Mouse (Mus musculus): ENCODE results near the gene Unc79. TPM values are rescaled to one million over a fixed set of nuclear protein-coding genes. Genes with fewer than 3 reads are reported as not detected.

Gene Unc79
- total RNA-seq, 2 experiments from 2014 or later: 0.06 to 0.13 TPM

DNA sequence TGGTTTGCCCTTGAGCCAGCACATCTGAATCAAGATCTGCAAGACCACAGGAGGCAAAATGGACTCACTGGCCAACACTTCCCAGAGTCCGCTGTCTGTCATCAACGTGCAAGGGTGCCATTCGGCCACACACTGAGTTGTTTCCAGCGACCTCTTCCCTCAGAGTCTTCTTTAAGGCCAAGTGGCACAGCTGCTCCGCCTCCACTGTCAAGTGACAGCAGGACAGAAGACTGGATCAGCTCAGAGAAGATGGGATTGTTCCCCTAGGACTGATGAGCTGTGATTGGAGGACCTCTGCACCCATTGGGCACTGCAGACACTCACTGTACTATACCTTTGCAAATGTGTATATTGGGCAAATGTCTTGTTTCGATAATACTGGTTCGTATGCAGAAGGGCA, 238.4 kb downstream of the Unc79 start:
- intact Hi-C loops (cut with DNase I): no loop called here
- no peak for DNase-seq (ENCODE audit: low spot score)

DNA sequence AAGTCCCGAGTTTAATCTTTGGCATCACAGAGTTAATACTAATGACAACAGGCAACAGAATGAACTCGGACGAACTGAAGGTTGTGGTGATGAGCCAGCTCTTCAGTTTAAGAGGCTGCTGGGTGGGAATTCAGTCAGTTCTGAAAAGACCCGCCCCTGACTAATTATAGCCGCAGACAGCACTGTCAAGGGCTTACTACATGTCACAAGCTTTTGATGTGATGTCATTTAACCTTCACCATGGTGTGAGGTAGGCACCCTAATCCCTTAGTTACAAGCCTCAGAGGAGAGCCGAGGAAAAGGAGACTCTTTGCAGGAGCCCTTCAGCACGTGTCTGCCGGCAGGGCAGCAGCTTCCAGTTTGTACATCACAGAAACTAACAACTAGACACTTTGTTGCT, 239.6 kb downstream of the Unc79 start:
- intact Hi-C loops (cut with DNase I): no loop called here
- DNase-seq (ENCODE audit: low spot score): no peak

DNA sequence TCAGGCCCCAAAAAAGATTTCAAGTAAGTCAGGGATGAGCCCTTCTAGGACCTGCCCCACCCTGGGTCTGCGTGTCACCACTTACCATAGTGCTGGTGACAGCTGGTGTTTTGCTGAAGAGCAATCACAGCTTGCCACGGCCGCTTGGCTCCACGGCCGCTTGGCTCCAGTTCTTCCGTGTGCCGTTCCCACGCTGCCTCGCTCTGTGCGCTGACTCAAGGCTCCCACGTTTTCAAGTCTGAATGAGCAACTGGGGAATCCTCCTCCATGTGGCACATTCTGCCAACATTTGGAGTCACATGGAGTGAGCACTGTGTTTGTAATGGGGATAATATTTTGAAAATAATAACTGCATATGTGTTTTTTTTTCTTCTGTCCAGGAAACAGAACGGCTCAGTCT, 241.1 kb downstream of the Unc79 start:
- intact Hi-C loops (cut with DNase I): no loop called here

DNA sequence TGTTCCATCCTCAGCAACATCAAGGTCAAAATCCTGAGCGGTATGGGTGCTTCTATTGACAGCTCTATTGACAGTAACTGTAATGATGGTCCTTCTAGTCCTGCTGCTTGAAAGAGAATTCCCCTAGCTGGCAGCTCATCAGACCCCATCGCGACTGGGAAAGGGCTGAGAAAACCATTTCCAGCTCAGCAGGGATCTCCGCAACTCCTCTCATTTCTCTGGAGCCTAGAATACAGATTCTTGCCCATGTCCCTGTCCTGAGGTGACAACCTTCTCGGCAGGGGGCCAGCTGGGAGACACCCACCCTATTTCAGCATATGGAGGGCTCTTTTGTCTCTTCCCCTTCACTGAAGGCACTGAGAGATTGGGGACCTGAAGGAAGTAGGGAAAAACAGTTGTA, 244.3 kb downstream of the Unc79 start:
- DNase-seq (ENCODE audit: low spot score): no peak
- intact Hi-C loops (cut with DNase I): no loop called here

More for the DNA sequence above, 241.1 kb downstream of the Unc79 start:
- no peak for DNase-seq (ENCODE audit: low spot score)

DNA sequence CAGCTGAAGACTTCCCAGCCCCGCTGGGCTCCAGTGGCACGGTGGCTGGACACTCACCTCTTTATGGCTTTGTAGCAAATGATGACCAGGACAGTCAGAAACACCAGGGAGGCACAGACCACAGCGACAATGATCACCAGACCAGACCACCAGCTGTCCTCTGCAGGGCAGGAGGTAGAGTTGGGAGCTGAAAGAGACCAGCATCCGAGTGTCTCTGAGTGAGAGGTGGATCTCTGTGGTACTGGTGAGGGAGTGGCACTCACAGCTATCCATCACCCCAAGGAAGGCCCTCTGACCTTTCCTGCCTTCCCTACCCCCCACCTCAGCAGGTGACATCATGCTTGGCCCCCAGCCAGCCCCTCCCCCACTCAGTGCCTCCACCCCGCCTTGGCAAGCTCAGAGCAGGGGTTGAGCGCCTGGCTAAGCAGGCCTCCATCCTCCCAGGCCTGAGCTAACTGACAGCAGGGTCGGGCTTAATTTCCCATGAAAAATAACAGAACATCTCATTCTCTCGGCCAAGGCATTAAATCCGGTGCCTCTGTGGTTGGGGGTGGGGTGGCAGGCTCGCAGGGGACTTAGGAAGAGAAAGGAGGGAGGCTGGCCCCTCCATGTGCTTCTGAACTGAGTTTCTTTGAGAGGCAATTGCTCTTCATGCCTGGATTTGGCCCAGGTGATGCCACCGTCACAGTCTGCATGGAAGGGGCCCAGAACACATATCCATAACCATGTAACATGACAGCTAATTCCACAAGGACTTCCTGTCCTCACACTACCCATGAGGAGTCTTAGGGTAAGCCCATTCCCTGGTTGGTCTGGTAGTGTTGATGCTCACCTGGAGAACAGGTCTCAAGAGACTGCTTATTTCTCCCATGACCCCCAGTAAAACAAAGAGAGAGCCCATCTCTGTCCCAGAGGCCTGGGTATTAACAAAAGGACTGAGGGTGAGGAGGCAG, 254.2 kb downstream of the Unc79 start:
- intact Hi-C loops (cut with DNase I): no loop called here
- no peak for DNase-seq (ENCODE audit: low spot score)

DNA sequence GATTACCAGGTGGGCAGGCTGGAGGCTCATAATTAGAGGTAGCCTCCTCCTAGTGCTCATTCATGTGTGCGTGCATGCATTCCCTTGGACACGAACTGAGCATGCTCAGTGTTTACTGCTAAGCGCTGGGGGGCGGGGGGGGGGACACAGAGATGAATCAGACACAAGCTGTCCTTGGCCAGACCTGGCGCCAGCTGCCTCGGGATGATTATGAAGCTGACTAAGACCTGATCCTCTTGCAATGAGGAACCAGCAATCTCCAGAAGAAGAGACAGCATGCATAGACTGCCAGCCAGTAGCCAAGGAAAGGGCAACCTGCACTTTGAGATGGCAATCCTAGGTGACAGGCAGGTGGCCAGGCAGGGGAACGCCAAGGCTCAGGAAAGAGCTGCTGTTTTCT, 256.9 kb downstream of the Unc79 start:
- no peak for DNase-seq (ENCODE audit: low spot score)
- intact Hi-C loops (cut with DNase I): no loop called here

DNA sequence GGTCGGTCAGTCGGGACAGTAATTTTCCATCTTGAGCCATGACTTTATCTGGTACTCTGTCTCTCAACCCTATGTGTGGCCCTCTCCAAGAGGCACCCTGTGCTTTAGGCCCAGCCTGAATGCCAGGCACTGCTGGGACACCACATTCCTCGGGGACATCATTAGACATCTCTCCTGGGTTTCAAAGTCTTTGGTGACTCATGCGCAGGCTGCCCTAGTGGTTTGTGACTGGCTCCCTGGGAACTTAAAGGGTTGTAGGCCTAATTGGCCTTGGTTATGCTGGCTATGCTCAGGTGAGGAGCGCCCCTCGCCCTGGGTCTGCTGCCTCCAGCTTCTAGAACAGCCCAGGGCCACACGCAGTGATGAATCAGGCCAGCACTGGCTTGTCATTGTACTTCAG, 260.9 kb downstream of the Unc79 start:
- no peak for DNase-seq (ENCODE audit: low spot score)
- intact Hi-C loops (cut with DNase I): no loop called here

DNA sequence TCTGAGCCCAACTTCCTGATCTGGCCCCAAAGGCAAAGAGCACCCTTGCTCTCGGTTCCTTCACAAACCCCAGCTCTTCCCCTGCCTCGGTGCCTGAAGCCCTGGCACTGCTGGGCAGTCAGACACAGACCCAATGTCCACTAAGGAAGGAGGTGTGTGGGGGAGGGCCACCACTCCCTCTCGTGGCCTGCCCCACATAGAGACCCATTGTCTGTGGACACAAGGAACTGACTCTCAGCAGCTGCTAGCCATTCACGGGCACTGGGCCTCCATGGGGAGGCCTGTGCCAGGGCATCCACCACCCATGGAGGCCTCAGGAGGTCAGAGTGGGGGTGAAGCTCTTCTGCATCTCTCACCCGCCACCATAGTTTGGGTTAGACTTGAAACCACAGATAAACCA, 262.4 kb downstream of the Unc79 start:
- DNase-seq (ENCODE audit: low spot score): no peak
- intact Hi-C loops (cut with DNase I): no loop called here

DNA sequence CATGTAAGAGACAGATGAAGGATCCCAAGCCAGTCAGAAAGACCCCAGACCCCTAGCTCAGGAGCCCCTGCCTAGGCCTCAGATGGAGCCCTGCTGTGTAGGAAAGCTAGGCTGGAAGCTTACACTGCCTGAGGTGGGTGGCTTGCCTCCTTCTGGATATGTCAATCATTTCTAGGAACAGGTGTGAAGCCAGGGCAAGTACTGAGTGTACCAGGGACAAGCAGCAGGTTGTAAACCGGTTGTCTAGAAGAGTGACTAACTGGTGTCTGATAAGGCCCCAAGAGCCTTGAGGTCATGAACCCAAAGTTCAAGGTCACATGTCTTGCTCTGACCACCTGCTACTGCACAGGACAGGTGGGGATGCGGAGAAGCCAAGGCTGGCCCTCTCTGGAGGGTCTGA, 264.9 kb downstream of the Unc79 start:
- no peak for DNase-seq (ENCODE audit: low spot score)
- intact Hi-C loops (cut with DNase I): no loop called here

DNA sequence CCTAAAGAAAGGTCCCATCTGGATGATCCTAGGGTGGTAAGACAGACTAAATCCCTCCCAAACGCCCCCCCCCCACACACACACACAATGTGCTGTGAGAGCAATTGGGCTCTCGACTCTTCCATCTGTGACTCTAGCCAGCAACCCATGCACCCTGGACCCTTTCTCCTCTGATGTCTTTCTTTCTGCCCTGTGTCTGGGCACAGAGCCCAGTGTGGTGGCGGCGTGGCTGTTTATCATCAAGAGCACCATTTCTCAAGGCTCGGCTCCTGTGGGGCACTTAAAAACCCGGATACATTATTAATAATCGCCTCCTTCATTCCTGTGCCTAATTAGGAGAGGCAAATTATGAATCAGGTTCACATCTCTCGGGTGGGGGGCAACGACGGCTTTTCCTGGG, 265.6 kb downstream of the Unc79 start:
- no peak for DNase-seq (ENCODE audit: low spot score)
- intact Hi-C loops (cut with DNase I): no loop called here

DNA sequence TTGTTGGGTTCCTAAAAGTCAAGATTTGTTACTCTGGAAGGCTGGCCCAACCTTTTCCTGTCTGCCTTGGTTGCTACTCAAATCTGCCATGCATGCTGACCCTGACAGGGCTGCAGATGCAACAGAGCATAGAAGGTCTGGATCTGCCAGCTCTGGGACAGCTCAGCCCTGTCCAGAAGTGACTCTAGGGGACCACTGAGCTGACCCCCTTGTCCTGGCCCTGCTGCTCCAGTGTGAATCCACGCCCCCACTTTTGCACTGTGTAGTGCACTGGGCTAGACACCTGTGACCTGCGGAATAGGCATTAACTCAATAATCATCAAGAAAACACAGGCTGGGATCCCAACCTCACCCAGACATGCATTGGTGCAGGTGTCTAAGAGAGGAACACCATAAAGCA, 266.1 kb downstream of the Unc79 start:
- no peak for DNase-seq (ENCODE audit: low spot score)
- intact Hi-C loops (cut with DNase I): no loop called here

DNA sequence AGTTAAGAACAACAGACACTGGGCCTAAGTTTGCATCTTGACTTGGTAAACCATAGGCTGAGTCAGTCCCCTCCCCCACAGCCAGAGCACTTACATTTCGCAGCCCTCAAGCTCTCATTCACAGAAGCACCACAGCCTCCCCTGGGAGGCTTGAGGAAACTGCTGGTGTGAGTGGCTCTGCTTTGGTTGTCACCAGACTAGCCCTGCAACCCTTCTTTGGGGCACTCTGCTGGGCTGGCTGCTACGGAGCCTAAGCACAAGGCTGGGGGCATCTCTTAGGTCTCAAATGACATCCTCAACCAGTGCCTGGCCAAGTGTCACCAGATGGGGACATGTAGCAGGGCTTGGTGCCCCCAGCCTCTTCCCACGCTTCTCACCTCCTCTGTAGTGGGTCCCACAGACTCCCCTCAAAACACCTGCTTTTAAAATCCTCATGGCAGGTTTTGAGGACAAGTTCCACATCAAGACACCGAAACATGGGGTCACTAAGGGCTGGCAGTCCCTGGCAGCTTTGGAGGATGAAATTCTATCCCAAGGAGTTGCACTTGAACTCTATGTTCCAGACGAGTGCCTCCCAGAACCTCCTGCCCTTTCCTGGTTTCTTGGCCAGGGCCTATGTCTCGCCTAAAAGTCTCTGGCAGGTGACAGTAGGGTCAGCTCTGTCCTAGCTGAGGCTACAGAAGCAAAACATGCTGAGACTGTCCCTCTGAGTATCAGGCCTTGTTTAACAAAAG, 267.4 kb downstream of the Unc79 start:
- no peak for DNase-seq (ENCODE audit: low spot score)
- intact Hi-C loops (cut with DNase I): no loop called here

DNA sequence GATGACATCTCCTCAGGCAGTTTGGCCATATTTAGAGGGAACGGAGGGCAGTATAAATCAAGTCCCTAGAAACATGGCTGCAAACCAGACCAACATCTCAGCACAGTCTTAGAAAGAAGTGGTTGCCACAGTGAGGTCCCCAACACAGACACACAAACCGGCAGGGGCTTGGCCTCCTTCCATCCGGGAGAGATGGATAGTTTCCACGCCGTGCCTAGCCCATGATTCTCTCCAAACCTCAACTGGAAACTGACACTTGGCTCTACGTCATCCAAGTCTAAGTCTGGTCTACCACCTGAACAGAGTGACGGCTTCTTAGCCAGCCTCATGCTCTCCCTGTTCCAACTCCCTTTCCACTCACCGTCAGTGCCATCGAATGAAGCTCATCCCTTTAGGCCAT, 275.0 kb downstream of the Unc79 start:
- intact Hi-C loops (cut with DNase I): no loop called here
- no peak for DNase-seq (ENCODE audit: low spot score)

DNA sequence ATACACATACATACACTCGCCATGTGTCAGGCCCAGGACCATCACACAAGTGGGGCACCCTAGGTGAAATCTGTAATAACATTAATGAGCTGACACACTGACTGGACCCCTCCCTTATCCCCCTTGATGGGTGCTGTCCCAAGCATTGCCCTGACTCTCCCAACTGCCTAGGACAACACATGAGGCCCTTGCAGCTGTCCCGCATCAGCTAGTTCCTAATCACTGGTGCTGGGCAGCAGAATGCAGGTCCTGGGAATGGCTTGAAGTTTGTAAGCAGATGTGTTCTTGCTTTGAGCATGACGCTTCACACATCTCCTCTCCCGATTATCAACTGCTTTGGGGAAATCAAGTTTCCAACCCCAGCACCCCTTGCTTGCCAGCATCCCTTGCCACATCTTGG, 277.5 kb downstream of the Unc79 start:
- DNase-seq (ENCODE audit: low spot score): no peak
- intact Hi-C loops (cut with DNase I): no loop called here

DNA sequence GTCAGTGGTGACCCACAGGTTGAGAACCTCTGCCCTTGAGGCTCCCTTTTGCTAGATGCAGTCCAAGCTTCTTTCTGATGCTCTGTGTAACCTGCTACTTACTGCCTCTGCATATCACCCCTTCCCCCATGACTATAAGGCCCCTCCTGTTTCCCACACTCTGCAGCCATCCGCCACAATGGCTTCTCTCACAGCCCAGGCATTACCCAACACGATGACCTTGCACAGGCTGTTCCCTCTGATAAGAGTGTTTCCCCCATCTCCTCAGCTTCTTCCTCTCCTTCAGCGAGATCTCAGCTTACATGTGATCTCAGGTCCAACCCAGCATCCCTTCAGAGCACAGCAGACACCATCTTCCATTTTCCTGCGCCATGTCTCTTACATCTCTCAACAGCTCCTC, 280.4 kb downstream of the Unc79 start:
- intact Hi-C loops (cut with DNase I): no loop called here
- no peak for DNase-seq (ENCODE audit: low spot score)

Small RNA genes lying within 50 kb of the gene (microRNA-seq; reads per million reads assigned to microRNA genes)
- not detected for gene Gm44324

Other genes with a start within 250 kb of the Unc79 start
- 1 to 10 TPM; 8.3 to 8.9 TPM for gene Itpk1, start 243.9 kb upstream of the Unc79 start, total RNA-seq (2021)
- 1 to 10 TPM; 7.3 to 7.9 TPM for gene Moap1, start 205.2 kb upstream of the Unc79 start, total RNA-seq (2021)
- gene Tmem251, start 205.1 kb upstream of the Unc79 start, total RNA-seq (2021): 1 to 10 TPM; 3.3 to 3.9 TPM
- not detected for gene Gm28051, start 191.1 kb upstream of the Unc79 start, total RNA-seq (2021)
- 10 to 100 TPM; 10.8 to 11.7 TPM for gene Gon7, start 191.1 kb upstream of the Unc79 start, total RNA-seq (2021)
- 10 to 100 TPM; 24.4 to 25.3 TPM for gene Ubr7, start 190.9 kb upstream of the Unc79 start, total RNA-seq (2021)
- 1 to 10 TPM; 3.8 to 4.9 TPM for gene Gm20604, start 190.2 kb upstream of the Unc79 start, total RNA-seq (2021)
- 10 to 100 TPM; 24.7 to 28.6 TPM for gene Btbd7, start 70.4 kb upstream of the Unc79 start, total RNA-seq (2021)
- gene Cox8c, start 49.5 kb upstream of the Unc79 start, total RNA-seq (2021): not detected

Data from heart, postnatal 25 days (tissue).